Mouse (Mus musculus): Measurements from ENCODE around the gene Tle4. TPM values are rescaled to one million over a fixed set of nuclear protein-coding genes. Genes with fewer than 3 reads are reported as not detected.
A peak's percentile ranks its signal among the peaks of the same experiment; 100 is the strongest.

Tle4 gene
- polyA plus RNA-seq, 1 experiment from 2014 or later: 4.6 TPM

GRCm38 (mm10) chr19:14588221-14589123 is 9.4 kb downstream of the Tle4 start:
- no peak overlapping the region for H3K4me2 ChIP-seq
- ATAC-seq (ENCODE audit: insufficient read depth): no peak
- 58% methylated on average over 3 of the region's 3 CpGs for WGBS (ENCODE audit: insufficient replicate concordance)
- H3K36me3 ChIP-seq (replicated peaks): peaks cover 19% of the 10 kb centered on the region
- H3K4me1 ChIP-seq (replicated peaks): peaks cover 14% of the 10 kb centered on the region
- no peak overlapping the region for H3K4me3 ChIP-seq (replicated peaks)
- no peak overlapping the region for H3K27ac ChIP-seq (replicated peaks)
- H3K9ac ChIP-seq: no peak overlapping the region
- H3K9me3 ChIP-seq (replicated peaks): no peaks in the 10 kb centered on the region
- H3K27me3 ChIP-seq: no peaks in the 10 kb centered on the region

- no peak overlapping the region for H3K9ac ChIP-seq
- H3K27ac ChIP-seq (replicated peaks): 0 out of 2 replicates have a peak overlapping the region, but pooled peaks have one; percentile 5
- H3K4me1 ChIP-seq (replicated peaks): peaks cover 14% of the 10 kb centered on the region
- peaks cover 8% of the 10 kb centered on the region for H3K36me3 ChIP-seq (replicated peaks)
- no peak overlapping the region for H3K4me3 ChIP-seq (replicated peaks)
- H3K4me2 ChIP-seq: no peak overlapping the region
- ATAC-seq (ENCODE audit: insufficient read depth): peak; percentile 62
- H3K27me3 ChIP-seq: no peaks in the 10 kb centered on the region
- 39% methylated on average over 3 of the region's 3 CpGs for WGBS (ENCODE audit: insufficient replicate concordance)
- no peaks in the 10 kb centered on the region for H3K9me3 ChIP-seq (replicated peaks)
Observed at GRCm38 (mm10) chr19:14586171-14586570, 11.7 kb downstream of the Tle4 start.

GRCm38 (mm10) chr19:14585731-14586130 is 12.1 kb downstream of the Tle4 start:
- 43% methylated on average over 4 of the region's 4 CpGs for WGBS (ENCODE audit: insufficient replicate concordance)
- Histone ChIP-seq H3K27ac (replicated peaks) (0 out of 2 replicates have a peak overlapping the region, but pooled peaks have one; percentile 5), H3K9ac (no peak overlapping the region), H3K4me2 (no peak overlapping the region), H3K27me3 (no peaks in the 10 kb centered on the region), H3K36me3 (replicated peaks) (peaks cover 5% of the 10 kb centered on the region), H3K4me1 (replicated peaks) (peaks cover 12% of the 10 kb centered on the region), H3K9me3 (replicated peaks) (no peaks in the 10 kb centered on the region), H3K4me3 (replicated peaks) (no peak overlapping the region)
- 0 out of 2 replicates have a peak, but pooled peaks have one; percentile 18 for ATAC-seq (ENCODE audit: insufficient read depth)

GRCm38 (mm10) chr19:14585235-14585634 is 12.6 kb downstream of the Tle4 start:
- Histone ChIP-seq H3K4me3 (replicated peaks) (no peak overlapping the region), H3K9me3 (replicated peaks) (no peaks in the 10 kb centered on the region), H3K36me3 (replicated peaks) (peaks cover 4% of the 10 kb centered on the region), H3K9ac (no peak overlapping the region), H3K4me1 (replicated peaks) (peaks cover 12% of the 10 kb centered on the region), H3K4me2 (no peak overlapping the region), H3K27ac (replicated peaks) (no peak overlapping the region), H3K27me3 (no peaks in the 10 kb centered on the region)
- no peak for ATAC-seq (ENCODE audit: insufficient read depth)
- WGBS (ENCODE audit: insufficient replicate concordance): 79% methylated on average over 3 of the region's 3 CpGs

GRCm38 (mm10) chr19:14578698-14579097 is 19.2 kb downstream of the Tle4 start:
- no peak overlapping the region for H3K4me3 ChIP-seq (replicated peaks)
- no peaks in the 10 kb centered on the region for H3K27me3 ChIP-seq
- ATAC-seq (ENCODE audit: insufficient read depth): no peak
- no peak overlapping the region for H3K9ac ChIP-seq
- 53% methylated on average over 5 of the region's 5 CpGs for WGBS (ENCODE audit: insufficient replicate concordance)
- H3K27ac ChIP-seq (replicated peaks): no peak overlapping the region
- H3K4me1 ChIP-seq (replicated peaks): peaks cover 23% of the 10 kb centered on the region
- no peak overlapping the region for H3K4me2 ChIP-seq
- H3K9me3 ChIP-seq (replicated peaks): no peaks in the 10 kb centered on the region
- no peaks in the 10 kb centered on the region for H3K36me3 ChIP-seq (replicated peaks)

GRCm38 (mm10) chr19:14578016-14578415 is 19.8 kb downstream of the Tle4 start:
- Histone ChIP-seq H3K36me3 (replicated peaks) (no peaks in the 10 kb centered on the region), H3K4me1 (replicated peaks) (peaks cover 23% of the 10 kb centered on the region), H3K27ac (replicated peaks) (no peak overlapping the region), H3K4me2 (no peak overlapping the region), H3K4me3 (replicated peaks) (no peak overlapping the region), H3K9me3 (replicated peaks) (no peaks in the 10 kb centered on the region), H3K9ac (no peak overlapping the region), H3K27me3 (no peaks in the 10 kb centered on the region)
- 33% methylated on average over 4 of the region's 4 CpGs for WGBS (ENCODE audit: insufficient replicate concordance)
- peak; percentile 49; the same call in 1 of the 2 replicates for ATAC-seq (ENCODE audit: insufficient read depth)

DNA sequence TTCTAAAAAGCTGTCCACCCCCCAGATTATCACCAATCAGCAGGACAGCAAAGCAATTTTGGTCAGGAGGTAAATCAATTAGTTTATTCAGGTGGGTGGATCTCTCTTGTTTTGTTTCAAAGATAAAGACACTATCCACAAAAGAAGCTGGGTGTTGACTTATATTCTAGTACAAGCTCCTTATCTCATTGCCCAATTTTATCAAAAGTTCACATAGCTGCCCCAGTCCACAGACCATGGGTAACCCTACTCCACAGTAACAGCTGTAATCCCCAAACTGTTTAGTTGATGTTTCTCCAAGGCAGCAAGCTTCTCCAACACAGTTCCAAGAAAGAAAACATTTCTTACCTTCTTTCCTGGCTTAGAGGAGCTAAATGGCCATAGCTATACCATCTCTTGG is 21.5 kb downstream of the Tle4 start:
- no peak overlapping the region for H3K9ac ChIP-seq
- no peaks in the 10 kb centered on the region for H3K27me3 ChIP-seq
- no peak overlapping the region for H3K4me2 ChIP-seq
- no peaks in the 10 kb centered on the region for H3K9me3 ChIP-seq (replicated peaks)
- peak; percentile 34; the same call in 1 of the 2 replicates for ATAC-seq (ENCODE audit: insufficient read depth)
- no peak overlapping the region for H3K4me3 ChIP-seq (replicated peaks)
- H3K4me1 ChIP-seq (replicated peaks): peaks cover 23% of the 10 kb centered on the region
- no peaks in the 10 kb centered on the region for H3K36me3 ChIP-seq (replicated peaks)
- no peak overlapping the region for H3K27ac ChIP-seq (replicated peaks)

DNA sequence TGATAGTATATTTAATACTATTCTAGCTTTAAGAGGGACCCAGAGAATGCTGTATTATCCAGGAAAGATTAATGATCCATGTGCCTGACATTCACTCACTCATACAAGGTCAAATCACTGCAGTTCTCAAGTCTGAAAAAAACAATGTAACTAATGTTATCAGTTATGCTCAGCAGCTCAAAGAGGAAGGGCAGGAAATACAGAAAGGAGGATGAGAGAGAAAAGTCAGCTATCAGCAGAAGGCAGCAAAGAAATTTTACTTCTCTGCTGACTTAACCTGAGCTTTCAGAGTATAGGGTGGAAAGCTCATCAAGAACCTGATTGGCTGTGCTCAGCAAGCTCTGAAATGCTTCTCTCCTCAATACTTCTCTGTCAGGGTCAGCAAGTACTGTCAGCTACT is 29.0 kb downstream of the Tle4 start:
- Histone ChIP-seq H3K4me2 (no peak overlapping the region), H3K9ac (no peak overlapping the region), H3K4me1 (replicated peaks) (no peaks in the 10 kb centered on the region), H3K36me3 (replicated peaks) (no peaks in the 10 kb centered on the region), H3K9me3 (replicated peaks) (no peaks in the 10 kb centered on the region), H3K27me3 (no peaks in the 10 kb centered on the region), H3K27ac (replicated peaks) (no peak overlapping the region), H3K4me3 (replicated peaks) (no peak overlapping the region)
- no peak for ATAC-seq (ENCODE audit: insufficient read depth)

DNA sequence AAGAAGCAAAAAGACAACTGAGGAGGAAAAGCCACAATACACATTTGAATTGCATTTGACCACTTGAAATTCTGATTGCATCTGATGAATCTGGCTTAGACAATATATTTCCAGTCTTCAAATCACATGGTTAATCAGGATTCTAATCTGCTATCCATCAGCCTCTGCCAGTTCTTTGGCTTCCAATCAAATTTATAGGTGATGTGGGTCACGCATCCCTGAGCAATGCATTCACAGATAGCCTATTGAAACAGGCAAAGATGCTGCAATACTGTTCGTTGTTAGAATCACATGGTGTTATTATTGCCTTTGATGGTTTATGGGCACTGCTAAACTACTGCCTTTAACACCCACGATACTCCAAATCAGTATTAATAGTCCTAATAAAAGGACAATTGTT is 30.8 kb downstream of the Tle4 start:
- no peak for ATAC-seq (ENCODE audit: insufficient read depth)
- Histone ChIP-seq H3K4me1 (replicated peaks) (no peaks in the 10 kb centered on the region), H3K4me2 (no peak overlapping the region), H3K9me3 (replicated peaks) (no peaks in the 10 kb centered on the region), H3K9ac (no peak overlapping the region), H3K36me3 (replicated peaks) (no peaks in the 10 kb centered on the region), H3K27ac (replicated peaks) (no peak overlapping the region), H3K27me3 (no peaks in the 10 kb centered on the region), H3K4me3 (replicated peaks) (no peak overlapping the region)
- 84% methylated on average over 3 of the region's 3 CpGs for WGBS (ENCODE audit: insufficient replicate concordance)

GRCm38 (mm10) chr19:14566564-14567021 is 31.3 kb downstream of the Tle4 start:
- Histone ChIP-seq H3K4me1 (replicated peaks) (no peaks in the 10 kb centered on the region), H3K36me3 (replicated peaks) (no peaks in the 10 kb centered on the region), H3K9me3 (replicated peaks) (no peaks in the 10 kb centered on the region), H3K4me2 (no peak overlapping the region), H3K4me3 (replicated peaks) (no peak overlapping the region), H3K27ac (replicated peaks) (no peak overlapping the region), H3K27me3 (no peaks in the 10 kb centered on the region), H3K9ac (no peak overlapping the region)
- WGBS (ENCODE audit: insufficient replicate concordance): 76% methylated on average over 5 of the region's 5 CpGs
- ATAC-seq (ENCODE audit: insufficient read depth): no peak

- no peaks in the 10 kb centered on the region for H3K36me3 ChIP-seq (replicated peaks)
- no peak overlapping the region for H3K9ac ChIP-seq
- H3K4me2 ChIP-seq: no peak overlapping the region
- no peak overlapping the region for H3K4me3 ChIP-seq (replicated peaks)
- WGBS (ENCODE audit: insufficient replicate concordance): 69% methylated on average over 4 of the region's 4 CpGs
- H3K27ac ChIP-seq (replicated peaks): no peak overlapping the region
- ATAC-seq (ENCODE audit: insufficient read depth): no peak
- no peaks in the 10 kb centered on the region for H3K27me3 ChIP-seq
- no peaks in the 10 kb centered on the region for H3K9me3 ChIP-seq (replicated peaks)
- H3K4me1 ChIP-seq (replicated peaks): no peaks in the 10 kb centered on the region
Observed at GRCm38 (mm10) chr19:14565424-14566069, 32.3 kb downstream of the Tle4 start.
